Mouse (Mus musculus) CH12.LX (cell line): ENCODE results near the gene 1700066M21Rik. TPM values are rescaled to one million over a fixed set of nuclear protein-coding genes. Genes with fewer than 3 reads are reported as not detected.

ENCODE experiments used
- DNase-seq: peaks from one replicate; pipeline ENCODE4 v3.0.0-alpha.2; 2013; ENCODE audit errors: extremely low read depth
- H3K27ac ChIP-seq: 2 replicates; pipeline ENCODE4 v1.5.1; 2012; ENCODE audit warnings: low read depth, mild to moderate bottlenecking, control low read depth, moderate library complexity; ENCODE audit not compliant: insufficient read depth
- H3K27me3 ChIP-seq: replicated peaks from 2 replicates; pipeline ENCODE3; 2012; ENCODE audit warnings: inconsistent platforms
- H3K36me3 ChIP-seq, 2 experiments: replicated peaks in 1 of 2; 2 replicates each; pipeline versions ENCODE3 to v1.6.1; 2012; ENCODE audit warnings: inconsistent platforms in 1 of 2, low read length in 1 of 2, mild to moderate bottlenecking in 1 of 2, mixed read lengths in 1 of 2, moderate library complexity in 1 of 2; ENCODE audit not compliant: control insufficient read depth in 1 of 2, insufficient read depth in 1 of 2
- H3K4me1 ChIP-seq, 2 experiments: 2 replicates each; pipeline ENCODE4 v1.6.1; 2012; ENCODE audit warnings: inconsistent platforms in 1 of 2, moderate library complexity in 1 of 2; ENCODE audit not compliant: insufficient read depth in 2 of 2, control insufficient read depth in 1 of 2
- H3K4me2 ChIP-seq: 2 replicates; pipeline ENCODE4 v1.6.1; 2012; ENCODE audit warnings: low read depth, mild to moderate bottlenecking, control low read depth; ENCODE audit not compliant: poor library complexity, insufficient read depth, severe bottlenecking
- H3K4me3 ChIP-seq, 3 experiments: fragments of 150-350 bp in 1 of 3; sonication (generic) in 1 of 3; replicated peaks in 1 of 3; 2 replicates each; pipeline versions ENCODE3 to v1.5.1; 2011 to 2012; ENCODE audit warnings: low read depth in 2 of 3, low read length in 2 of 3, mild to moderate bottlenecking in 2 of 3, moderate library complexity in 2 of 3, control low read depth in 1 of 3, improper control_type of control experiment in 1 of 3, inconsistent platforms in 1 of 3, mixed read lengths in 1 of 3; ENCODE audit not compliant: poor library complexity in 1 of 3
- H3K79me2 ChIP-seq: replicated peaks from 2 replicates; pipeline ENCODE4 v1.6.1; 2012; ENCODE audit warnings: mild to moderate bottlenecking, moderate library complexity; ENCODE audit not compliant: control insufficient read depth, poor library complexity, insufficient read depth, severe bottlenecking; ENCODE audit errors: extremely low read depth
- H3K9ac ChIP-seq: 2 replicates; pipeline ENCODE4 v1.6.1; 2012; ENCODE audit warnings: low read depth, mild to moderate bottlenecking, control low read depth, moderate library complexity; ENCODE audit not compliant: insufficient read depth
- H3K9me3 ChIP-seq: replicated peaks from 2 replicates; pipeline ENCODE3; 2012; ENCODE audit warnings: low read length, inconsistent platforms, mixed read lengths
- CHD2 ChIP-seq: IDR thresholded peaks from 2 replicates; pipeline ENCODE4 v1.6.1; 2011; ENCODE audit warnings: low read length, improper control_type of control experiment
- CTCF ChIP-seq, 2 experiments: IDR thresholded peaks in 1 of 2; conservative IDR thresholded peaks in 1 of 2; 2 replicates each; pipeline ENCODE4 v1.5.1; 2011 to 2012; ENCODE audit warnings: low read depth in 2 of 2, low read length in 2 of 2, improper control_type of control experiment in 1 of 2, inconsistent platforms in 1 of 2, mild to moderate bottlenecking in 1 of 2, moderate library complexity in 1 of 2
- EP300 ChIP-seq: IDR thresholded peaks from 2 replicates; pipeline ENCODE4 v1.6.1; 2011; ENCODE audit warnings: low read length, improper control_type of control experiment
- JUN ChIP-seq: IDR thresholded peaks from 2 replicates; pipeline ENCODE4 v1.6.1; 2011; ENCODE audit warnings: low read depth, mild to moderate bottlenecking, low read length, improper control_type of control experiment, moderate library complexity; ENCODE audit not compliant: insufficient read depth
- KAT2A ChIP-seq: IDR thresholded peaks from 2 replicates; pipeline ENCODE4 v1.6.1; 2012; ENCODE audit warnings: low read length, improper control_type of control experiment, inconsistent platforms; ENCODE audit not compliant: insufficient replicate concordance
- MAFK ChIP-seq: IDR thresholded peaks from 2 replicates; pipeline ENCODE4 v1.6.1; 2011; ENCODE audit warnings: low read length, improper control_type of control experiment; ENCODE audit not compliant: insufficient replicate concordance
- MAX ChIP-seq: IDR thresholded peaks from 2 replicates; pipeline ENCODE4 v1.6.1; 2011; ENCODE audit warnings: low read length, improper control_type of control experiment
- MXI1 ChIP-seq: IDR thresholded peaks from 2 replicates; pipeline ENCODE4 v1.6.1; 2011; ENCODE audit warnings: mild to moderate bottlenecking, low read depth, low read length, improper control_type of control experiment
- MYC ChIP-seq: IDR thresholded peaks from 2 replicates; pipeline ENCODE4 v1.6.1; 2011; ENCODE audit warnings: low read depth, mild to moderate bottlenecking, improper control_type of control experiment, low read length
- NELFE ChIP-seq: IDR thresholded peaks from 2 replicates; pipeline ENCODE4 v1.6.1; 2011; ENCODE audit warnings: low read depth, low read length, improper control_type of control experiment
- NRF1 ChIP-seq: IDR thresholded peaks from 2 replicates; pipeline ENCODE4 v1.6.1; 2014; ENCODE audit warnings: low read depth, mild to moderate bottlenecking, inconsistent platforms, low read length, improper control_type of control experiment, moderate library complexity
- RAD21 ChIP-seq: IDR thresholded peaks from 2 replicates; pipeline ENCODE4 v1.6.1; 2011; ENCODE audit warnings: low read depth, mild to moderate bottlenecking, low read length, improper control_type of control experiment, moderate library complexity
- SMC3 ChIP-seq: IDR thresholded peaks from 2 replicates; pipeline ENCODE4 v1.6.1; 2011; ENCODE audit warnings: low read depth, low read length, improper control_type of control experiment
- TBP ChIP-seq: conservative IDR thresholded peaks from 2 replicates; pipeline ENCODE4 v1.6.1; 2011; ENCODE audit warnings: low read depth, low read length, improper control_type of control experiment
- USF2 ChIP-seq: conservative IDR thresholded peaks from 2 replicates; pipeline ENCODE4 v1.6.1; 2011; ENCODE audit warnings: low read depth, low read length, improper control_type of control experiment
- ZC3H11A ChIP-seq: IDR thresholded peaks from 2 replicates; pipeline ENCODE4 v1.6.1; 2012; ENCODE audit warnings: low read depth, mild to moderate bottlenecking, inconsistent platforms, low read length, improper control_type of control experiment
- ZKSCAN1 ChIP-seq: IDR thresholded peaks from 2 replicates; pipeline ENCODE4 v1.6.1; 2012; ENCODE audit warnings: low read depth, inconsistent platforms, low read length, improper control_type of control experiment, borderline replicate concordance
- ZNF384 ChIP-seq: IDR thresholded peaks from 2 replicates; pipeline ENCODE4 v1.6.1; 2012; ENCODE audit warnings: low read depth, low read length, improper control_type of control experiment, inconsistent platforms
- dilution Hi-C: fragments of 300-500 bp; cut with MboI; formaldehyde crosslinking; loops from 2 replicates; pipeline ENCODE4 v1.14.3; 2020; ENCODE audit warnings: low sequenced_read_pairs; ENCODE audit not compliant: extremely low pct_unique_long_range_greater_than_20kb, extremely low pct_ligation_motif_present
- in situ Hi-C: fragments of 300-500 bp; cut with MboI; formaldehyde crosslinking; loops from 3 replicates; pipeline ENCODE4 v1.14.3; 2019; ENCODE audit warnings: low sequenced_read_pairs, low pct_ligation_motif_present, low pct_unique_long_range_greater_than_20kb, mixed read lengths
- polyA plus RNA-seq: library from polyadenylated mRNA; unstranded; fragments of >175 nt; gene quantifications from 2 replicates; pipeline ENCODE4 v1.2.1, GENCODE M21; 2012; ENCODE audit warnings: low read depth; ENCODE audit not compliant: insufficient read length
- total RNA-seq, 2 experiments: library from RNA; depleted of rRNA; stranded (reverse); fragments of 300-350 nt in 1 of 2; fragments of >200 nt in 1 of 2; gene quantifications; 2 replicates each; pipeline ENCODE4 v1.2.3; 2012 to 2014

Gene 1700066M21Rik
- total and polyA plus RNA-seq, 3 experiments: 7.0 to 17.4 (median 8.0) TPM

- DNase-seq: no peak
- H3K4me3 ChIP-seq: no peak overlapping the region
- no peaks in the 10 kb centered on the region for H3K4me1 ChIP-seq
- dilution Hi-C loops: no loop called here
- H3K4me2 ChIP-seq: no peak overlapping the region
- no peaks in the 10 kb centered on the region for H3K79me2 ChIP-seq
- in situ Hi-C loops: no loop called here
- no peak overlapping the region for H3K9ac ChIP-seq
- no peak overlapping the region for H3K27ac ChIP-seq
- H3K27me3 ChIP-seq: no peaks in the 10 kb centered on the region
- H3K36me3 ChIP-seq: peaks cover 33 to 72% of the 10 kb centered on the region in 2 experiments
- TF ChIP-seq CHD2: no peak
- no peak for TF ChIP-seq ZKSCAN1
- no peak for TF ChIP-seq NELFE
- TF ChIP-seq MAX: no peak
- TF ChIP-seq EP300: no peak
- TF ChIP-seq CTCF (conservative IDR thresholded peaks at IDR 0.05 in 1 of 2, IDR thresholded peaks at IDR 0.05 in 1 of 2; ENCODE audit: low read depth in 2 of 2, low read length in 2 of 2): no peak
- TF ChIP-seq MYC: no peak
- H3K9me3 ChIP-seq: no peaks in the 10 kb centered on the region
Observed at GRCm38 (mm10) chr1:57392417-57392816, 15.0 kb downstream of the 1700066M21Rik start.

DNA sequence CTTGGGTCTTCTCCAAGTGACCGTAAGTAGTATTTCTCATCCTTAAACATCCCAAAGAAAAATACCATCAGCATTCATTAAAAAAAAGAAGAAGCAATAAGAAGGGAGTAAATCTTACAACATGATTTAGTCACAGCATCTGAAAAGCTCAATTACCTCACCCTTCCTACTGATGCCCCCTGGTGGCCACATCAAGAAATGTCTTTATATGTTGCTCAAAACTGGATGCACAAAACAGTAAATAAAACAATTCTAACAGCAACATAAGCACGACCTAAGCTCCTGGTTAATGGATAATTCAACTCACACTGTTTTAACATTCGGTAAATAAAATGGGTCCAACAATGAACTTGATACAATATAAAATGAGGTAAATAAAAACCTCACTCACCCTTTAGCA lies 16.6 kb downstream of the 1700066M21Rik start:
- dilution Hi-C loops: no loop called here
- TF ChIP-seq JUN: peak; percentile 37; the same call in 1 of the 2 replicates
- peak; percentile 53 for TF ChIP-seq RAD21
- TF ChIP-seq MAFK: no peak
- TF ChIP-seq SMC3: peak; percentile 64
- TF ChIP-seq CTCF (conservative IDR thresholded peaks at IDR 0.05 in 1 of 2, IDR thresholded peaks at IDR 0.05 in 1 of 2; ENCODE audit: low read depth in 2 of 2, low read length in 2 of 2): peak; percentile 52 to 76
- Histone ChIP-seq H3K4me3 (no peak overlapping the region), H3K4me2 (no peak overlapping the region), H3K27ac (no peak overlapping the region), H3K36me3 (peaks cover 30 to 73% of the 10 kb centered on the region in 2 experiments), H3K27me3 (no peaks in the 10 kb centered on the region), H3K79me2 (no peaks in the 10 kb centered on the region), H3K9me3 (no peaks in the 10 kb centered on the region), H3K9ac (no peak overlapping the region), H3K4me1 (no peaks in the 10 kb centered on the region)
- peak; percentile 58 for DNase-seq
- in situ Hi-C loops: no loop called here

- Histone ChIP-seq H3K4me3 (no peak overlapping the region), H3K9ac (no peak overlapping the region), H3K4me1 (peaks cover 2 to 8% of the 10 kb centered on the region in 2 experiments; a peak in 2 of 4 replicates), H3K36me3 (peaks cover 20 to 58% of the 10 kb centered on the region in 2 experiments), H3K9me3 (no peaks in the 10 kb centered on the region), H3K27me3 (no peaks in the 10 kb centered on the region), H3K79me2 (peaks cover 7% of the 10 kb centered on the region), H3K4me2 (no peak overlapping the region), H3K27ac (no peak overlapping the region)
- TF ChIP-seq ZC3H11A (no peak), MXI1 (no peak), ZNF384 (no peak), KAT2A (no peak), CHD2 (no peak), NRF1 (no peak), USF2 (no peak), MYC (no peak), TBP (no peak)
- in situ Hi-C loops: no loop called here
- no peak for DNase-seq
- dilution Hi-C loops: no loop called here
Observed at GRCm38 (mm10) chr1:57400321-57400720, 22.9 kb downstream of the 1700066M21Rik start.
